Mouse (Mus musculus) left cerebral cortex, postnatal 10 days (tissue): ENCODE measurements around the gene Ube4b. TPM values are rescaled to one million over a fixed set of nuclear protein-coding genes. Genes with fewer than 3 reads are reported as not detected.

ENCODE experiments used
- DNase-seq, 2 experiments: peaks; one replicate each; pipeline ENCODE4 v3.0.0; 2021 to 2022; ENCODE audit warnings: low spot score in 2 of 2, mixed read lengths in 1 of 2; ENCODE audit errors: extremely low spot score in 1 of 2
- intact Hi-C: fragments of 180-260 bp; cut with DNase I; formaldehyde crosslinking; loops from one replicate; pipeline ENCODE4 v1.15.1; 2025
- total RNA-seq, 2 experiments: library from RNA; stranded (reverse); gene quantifications; 2 replicates each; pipeline ENCODE4 v1.2.3; 2021

Gene Ube4b
- total RNA-seq, 2 experiments from 2014 or later: 104 to 119 TPM

DNA sequence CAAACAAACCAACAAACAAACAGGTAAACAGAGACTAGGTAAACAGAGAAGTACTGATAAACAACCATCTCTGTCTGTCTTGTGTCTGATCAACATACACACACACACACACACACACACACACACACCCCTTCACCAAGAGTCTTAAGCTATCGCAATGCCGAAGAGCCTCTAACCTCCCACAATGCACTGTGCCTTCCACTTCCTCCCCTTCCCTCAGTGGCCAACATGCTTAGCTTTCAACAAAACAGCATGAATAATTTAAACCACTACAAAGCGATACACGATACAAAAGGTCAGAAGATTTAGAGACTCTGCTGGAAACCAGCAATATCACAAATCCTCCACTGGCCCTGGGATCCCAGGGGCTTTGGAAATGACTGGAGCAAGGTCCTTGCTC lies 104.3 kb downstream of the Ube4b start:
- no peak for DNase-seq
- intact Hi-C loops: no loop called here

DNA sequence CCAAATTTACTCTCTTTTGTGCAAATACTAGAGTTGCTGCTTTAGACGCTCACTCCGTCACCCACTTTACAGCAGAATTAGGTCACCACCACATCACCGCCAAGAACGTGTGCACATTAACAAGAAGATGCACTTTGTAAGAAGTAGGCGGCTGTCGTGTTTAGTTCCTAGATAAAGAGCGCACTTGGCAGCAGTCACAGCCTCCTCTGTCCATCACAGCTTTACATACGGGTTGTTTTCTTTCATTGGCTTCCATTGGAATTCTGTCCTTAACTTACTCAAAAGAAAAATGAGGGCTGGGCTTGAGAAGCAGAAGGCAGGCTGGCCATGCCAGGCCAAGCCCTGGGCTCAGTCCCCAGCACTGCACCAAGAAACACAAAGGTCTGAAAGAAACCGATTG lies 107.5 kb downstream of the Ube4b start:
- intact Hi-C loops: no loop called here
- DNase-seq: peak; percentile 31 to 45

DNA sequence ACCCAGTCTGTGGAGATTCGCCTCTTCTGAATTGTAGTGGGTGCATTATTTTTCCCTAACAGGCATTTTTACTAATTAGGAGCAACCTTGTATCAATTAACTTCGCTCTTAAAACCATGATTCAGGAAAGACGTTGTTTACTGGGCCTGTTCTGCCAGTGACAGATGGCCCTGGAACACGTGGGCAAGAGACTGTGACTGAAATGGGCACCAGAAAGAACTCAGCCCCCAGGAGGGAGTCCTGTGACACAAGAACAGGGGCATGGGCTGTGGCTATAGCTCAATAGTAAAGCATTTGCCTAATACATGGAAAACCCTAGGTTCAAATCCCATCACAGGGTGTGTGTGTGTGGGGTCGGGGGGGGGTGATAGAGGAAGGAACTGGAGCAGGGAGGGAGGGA lies 109.2 kb downstream of the Ube4b start:
- intact Hi-C loops: no loop called here
- DNase-seq: peak in 1 of 2 experiments; percentile 17

DNA sequence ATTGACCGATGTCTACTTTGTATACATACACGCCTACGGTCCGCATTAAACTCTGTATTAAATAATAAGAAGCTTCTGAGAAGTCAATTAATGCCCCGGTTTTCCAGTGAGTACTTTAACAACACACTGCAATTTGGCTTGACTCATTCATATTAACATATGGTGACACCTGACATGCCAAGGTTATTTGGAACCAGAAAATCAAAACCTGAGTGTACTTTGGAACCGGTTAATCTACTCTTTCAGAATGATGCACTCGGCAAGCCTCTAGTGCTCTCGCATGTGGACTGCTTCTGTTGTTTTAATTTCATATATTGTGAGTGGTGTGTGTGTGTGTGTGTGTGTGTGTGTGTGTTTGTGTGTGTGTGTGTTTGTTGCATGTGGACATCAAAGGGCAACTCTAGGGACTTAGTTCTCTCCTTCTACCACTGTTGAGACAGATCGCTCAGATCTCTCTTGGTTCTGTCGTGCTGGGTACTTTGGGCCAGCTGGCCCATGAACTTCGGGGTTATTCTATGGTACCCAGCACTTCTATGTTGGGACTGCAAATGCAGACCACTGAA lies 112.2 kb downstream of the Ube4b start:
- intact Hi-C loops: no loop called here

DNA sequence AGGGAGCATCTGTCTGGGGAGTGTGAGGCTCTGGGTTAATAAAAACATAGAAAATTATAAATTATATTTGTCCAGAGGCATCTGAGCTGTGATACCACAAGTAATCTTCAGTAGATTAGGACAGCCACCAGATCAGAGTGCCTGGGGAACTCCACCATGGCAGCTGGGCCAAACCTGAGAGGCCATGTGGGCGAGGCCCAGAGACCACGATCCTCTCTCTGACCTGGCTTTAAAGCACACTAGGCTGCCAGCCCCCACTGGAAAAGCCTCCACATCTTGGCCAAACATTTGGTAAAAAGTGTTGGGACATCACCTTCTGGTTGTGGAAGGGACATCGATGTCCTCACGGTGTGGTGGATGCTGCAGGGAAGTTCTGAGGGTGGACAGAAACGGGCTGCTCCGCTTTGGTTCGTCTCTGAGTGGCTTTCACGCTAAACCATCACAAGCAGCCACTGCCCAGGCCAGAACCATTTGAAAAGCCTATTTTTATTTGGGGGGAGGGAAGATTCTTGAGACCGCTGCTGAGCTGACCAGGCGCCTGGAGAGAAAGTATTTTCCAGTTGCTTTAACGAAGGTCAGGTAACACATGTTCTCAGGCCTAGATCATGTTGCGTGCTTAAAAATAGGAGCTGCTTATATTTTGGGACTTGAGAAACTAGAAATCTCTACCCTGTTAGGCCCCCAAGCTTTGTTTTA lies 112.8 kb downstream of the Ube4b start:
- intact Hi-C loops: no loop called here
- DNase-seq: peak in 1 of 2 experiments; percentile 13

More for the DNA sequence above, 112.2 kb downstream of the Ube4b start:
- DNase-seq: peak in 1 of 2 experiments; percentile 5

DNA sequence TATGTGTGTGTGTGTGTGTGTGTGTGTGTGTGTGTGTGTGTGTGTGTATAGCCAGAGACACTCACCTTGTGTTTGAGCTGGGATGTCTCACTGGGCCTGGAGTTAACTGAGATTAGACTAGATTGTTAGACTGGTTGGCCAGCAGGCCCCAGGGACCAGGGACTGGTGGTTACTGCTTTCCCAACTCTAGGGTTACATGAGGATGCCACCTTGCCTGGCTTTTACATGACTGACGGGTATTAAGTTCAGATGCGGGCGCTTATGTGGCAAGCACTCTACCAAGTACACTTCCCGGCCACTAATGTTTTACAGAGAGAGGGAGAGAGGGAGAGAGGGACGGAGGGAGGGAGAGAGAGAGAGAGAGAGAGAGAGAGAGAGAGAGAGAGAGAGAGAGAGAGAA lies 114.6 kb downstream of the Ube4b start:
- intact Hi-C loops: no loop called here
- no peak for DNase-seq

DNA sequence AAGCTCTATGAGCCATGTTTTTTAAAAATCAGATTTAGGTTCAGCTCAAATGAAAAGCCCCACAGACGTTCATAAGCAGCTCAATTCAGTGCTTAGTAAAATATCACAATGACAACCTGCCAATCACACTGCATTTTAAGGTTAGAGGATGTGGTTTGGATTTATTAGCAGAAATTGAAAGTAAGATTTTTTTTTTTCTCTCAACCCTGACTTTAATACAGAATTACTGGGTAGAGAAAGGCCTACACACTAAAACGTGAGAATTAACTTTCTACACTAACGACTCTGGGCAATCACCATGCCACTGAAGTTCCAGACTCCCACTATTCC lies 118.1 kb downstream of the Ube4b start:
- intact Hi-C loops: loop anchor here (5.0 kb wide), 1 partner anchor 36 kb away; no protein-coding TSS in a partner anchor

DNA sequence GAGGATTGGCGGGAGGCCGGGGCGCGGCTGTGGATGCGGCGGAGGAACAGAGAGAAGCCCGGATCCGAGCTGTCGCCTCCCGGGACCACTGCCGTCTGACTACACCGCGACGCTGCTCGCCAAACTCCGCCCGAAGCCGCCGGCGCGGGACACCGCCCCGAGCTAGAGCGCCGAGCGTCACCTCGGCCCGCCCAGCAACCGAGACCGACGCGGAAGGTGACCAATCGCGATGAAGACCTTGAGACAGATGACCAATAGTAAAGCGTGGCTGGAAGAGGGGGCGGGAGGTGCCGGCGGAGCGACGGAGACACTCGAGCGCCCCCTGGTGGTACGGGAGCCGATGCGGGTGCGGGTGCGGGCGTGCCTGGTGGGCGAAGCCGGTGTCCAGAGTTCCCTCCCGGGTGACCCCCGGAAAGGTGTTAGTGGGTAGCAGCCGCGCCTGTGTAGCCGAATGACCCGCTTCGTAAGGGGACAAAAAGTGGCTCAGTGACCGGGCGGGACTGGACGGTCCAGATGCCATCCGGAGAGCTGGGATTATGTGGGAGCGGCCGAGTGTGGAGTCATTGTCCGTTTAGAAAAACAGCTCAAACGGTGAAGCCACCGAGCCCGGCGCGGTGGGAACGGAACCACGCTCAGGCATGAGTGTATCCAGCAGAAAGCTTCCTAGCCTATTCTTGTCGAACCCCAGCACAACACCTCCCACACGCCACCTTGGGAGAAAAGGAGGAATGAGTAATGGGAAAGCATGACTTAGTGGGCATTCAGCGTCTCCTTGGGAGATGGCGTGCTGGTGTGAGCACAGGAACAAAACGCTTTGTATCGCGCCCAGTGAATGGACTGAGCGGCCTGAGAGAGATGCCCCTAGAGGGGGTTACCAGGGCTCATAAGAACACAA lies 118.7 kb downstream of the Ube4b start, which contains the start of gene Kif1b:
TSS of gene Kif1b (minus strand) at position 98 of the 895 bp plus-strand sequence.
- intact Hi-C loops: loop anchor here (5.0 kb wide), 1 partner anchor 36 kb away; no protein-coding TSS in a partner anchor
- peak; percentile 98 for DNase-seq

More for the DNA sequence above, 118.1 kb downstream of the Ube4b start:
- no peak for DNase-seq

DNA sequence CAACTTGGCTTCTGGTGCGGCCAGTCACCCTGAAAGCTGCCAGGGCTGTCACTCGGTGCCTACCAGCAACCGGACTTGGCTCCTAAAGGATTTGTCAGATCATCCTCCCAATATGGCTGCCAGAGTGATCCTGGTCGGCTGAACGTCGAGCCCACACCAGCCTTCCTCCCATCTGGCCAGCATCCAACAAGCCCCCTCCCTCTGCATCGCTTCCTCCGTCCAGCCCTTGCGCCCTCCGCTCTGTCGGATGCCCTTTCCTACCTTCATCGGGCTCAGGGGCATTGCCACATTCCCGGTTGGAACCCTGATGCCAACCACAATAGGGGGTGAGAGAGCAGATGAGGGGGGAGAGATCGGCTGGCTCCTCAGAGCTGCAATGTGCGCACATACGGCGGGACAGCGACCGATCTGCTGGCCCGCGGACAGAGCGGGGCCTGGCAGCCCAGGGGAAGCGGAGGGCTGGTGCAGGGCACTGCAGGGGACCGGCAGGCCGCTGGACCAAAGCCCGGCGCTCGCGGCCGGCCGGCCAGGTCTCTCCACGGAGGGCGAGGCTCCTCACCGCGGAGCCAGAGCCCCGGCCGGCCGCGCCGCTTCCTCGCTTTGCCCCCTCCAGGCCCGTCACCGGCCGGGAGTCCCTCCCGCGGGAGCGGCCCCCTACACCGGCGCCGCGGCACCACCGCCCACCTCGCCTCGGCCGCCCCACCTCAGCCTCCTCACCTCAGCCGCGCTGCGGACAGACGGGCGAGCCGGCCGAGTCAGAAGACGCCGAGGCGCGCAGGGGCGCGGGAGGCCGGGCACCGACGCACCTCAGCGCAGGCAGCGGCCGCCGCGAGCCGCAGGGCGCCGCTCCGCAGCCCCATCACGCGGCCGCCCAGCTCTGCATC lies 119.6 kb downstream of the Ube4b start:
- intact Hi-C loops: loop anchor here (5.0 kb wide), 1 partner anchor 35 kb away; no protein-coding TSS in a partner anchor

DNA sequence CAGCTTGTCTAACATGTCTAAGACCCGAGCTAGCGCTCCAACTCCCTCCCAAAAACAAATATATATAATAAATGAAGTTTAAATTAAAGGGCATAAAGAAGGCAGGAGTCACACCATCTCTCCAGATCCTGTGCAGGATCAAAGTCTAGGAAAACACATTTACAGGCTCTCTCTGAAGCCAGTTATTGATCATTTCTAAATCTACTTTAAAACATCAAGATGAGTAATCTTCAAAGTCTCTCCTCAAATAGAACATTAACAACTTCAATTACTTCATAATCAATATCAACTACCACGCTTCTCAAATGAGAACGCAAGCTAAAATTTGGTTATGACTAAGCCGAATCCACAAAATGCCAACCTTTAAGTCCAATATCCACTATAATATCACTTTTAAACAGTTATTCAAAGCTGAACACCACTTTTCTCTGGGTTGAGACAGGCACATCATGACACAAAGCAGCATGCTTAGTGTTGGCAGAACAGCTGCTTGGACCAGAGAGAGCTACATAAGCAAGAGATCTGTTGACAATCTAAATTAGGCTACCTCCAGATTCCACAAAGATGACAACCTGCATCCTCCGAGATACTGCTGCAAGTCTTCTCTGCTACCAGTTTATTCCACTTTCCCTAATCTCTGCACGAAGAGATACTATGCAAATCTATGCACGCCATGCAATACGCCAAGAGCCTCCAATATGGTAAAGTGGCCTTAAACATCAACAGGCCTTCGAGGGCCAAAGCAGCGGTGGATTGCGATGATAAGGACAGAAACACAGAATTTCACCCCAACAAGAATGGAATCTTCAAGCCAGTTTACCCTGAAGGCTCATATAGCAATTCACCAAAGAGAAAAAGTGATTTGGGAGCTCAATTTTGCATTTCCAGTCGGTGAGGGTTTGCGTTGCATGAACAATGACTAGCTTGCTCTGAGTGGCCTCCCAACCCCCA lies 120.5 kb downstream of the Ube4b start:
- intact Hi-C loops: loop anchor here (5.0 kb wide), 1 partner anchor 34 kb away; no protein-coding TSS in a partner anchor
- no peak for DNase-seq

More for the DNA sequence above, 119.6 kb downstream of the Ube4b start:
- DNase-seq: peak; percentile 70 to 86

DNA sequence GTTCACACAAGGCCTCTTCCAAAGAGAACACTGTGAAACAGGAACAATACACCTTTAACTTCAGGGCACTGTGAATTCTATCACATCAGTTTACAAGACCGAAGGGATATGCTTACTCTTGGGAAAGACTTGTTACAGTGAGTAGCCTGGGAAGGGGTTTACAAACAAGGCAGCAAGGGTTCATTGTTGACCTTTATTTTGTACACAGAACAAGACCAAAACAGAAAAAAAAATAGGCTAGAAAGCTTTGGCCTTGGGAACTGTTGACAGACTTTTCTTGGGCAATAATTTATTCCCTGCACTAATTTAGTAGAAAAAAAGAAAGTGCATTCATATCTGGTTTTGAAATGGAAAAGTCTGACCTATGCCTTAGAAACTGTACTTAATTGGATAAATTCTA lies 122.1 kb downstream of the Ube4b start:
- intact Hi-C loops: no loop called here
- no peak for DNase-seq

DNA sequence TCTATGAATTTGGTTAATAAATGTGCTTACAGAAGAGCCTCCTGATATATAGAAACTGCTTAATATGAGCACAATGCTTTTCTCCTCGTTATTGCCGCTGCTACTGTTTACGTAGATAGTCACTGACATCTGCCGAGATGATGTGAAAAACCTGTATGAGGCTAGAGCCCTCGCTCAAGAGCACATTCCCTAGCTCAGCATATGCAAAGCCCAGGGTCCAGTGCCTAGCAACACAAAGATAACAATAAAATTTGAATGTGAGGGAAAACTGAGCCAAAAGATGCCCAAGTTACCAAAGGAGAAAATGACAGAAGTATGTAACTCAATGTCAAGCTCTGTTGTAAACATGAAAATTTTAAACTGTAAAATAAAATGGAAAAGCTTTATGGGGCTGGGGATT lies 123.0 kb downstream of the Ube4b start:
- no peak for DNase-seq
- intact Hi-C loops: no loop called here

DNA sequence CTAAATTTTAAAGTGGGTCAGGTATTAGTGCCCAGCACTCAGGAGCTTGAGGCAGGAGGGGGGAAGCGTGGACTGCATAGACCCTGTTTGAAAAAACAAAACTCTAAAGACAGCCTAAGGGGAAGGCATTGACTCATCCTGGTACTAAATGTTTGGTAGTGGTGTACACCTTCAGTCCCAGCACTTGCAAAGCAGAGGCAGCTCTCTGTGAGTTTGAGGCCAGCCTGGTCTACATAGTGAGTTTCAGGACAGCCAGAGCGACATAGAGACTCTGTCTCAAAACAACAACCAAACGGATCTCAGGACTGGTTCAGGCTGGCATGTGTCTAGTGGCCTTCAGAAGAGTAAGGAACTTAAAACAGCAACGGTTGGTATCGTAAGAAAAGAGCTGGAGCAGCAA lies 123.8 kb downstream of the Ube4b start:
- intact Hi-C loops: no loop called here
- DNase-seq: no peak

DNA sequence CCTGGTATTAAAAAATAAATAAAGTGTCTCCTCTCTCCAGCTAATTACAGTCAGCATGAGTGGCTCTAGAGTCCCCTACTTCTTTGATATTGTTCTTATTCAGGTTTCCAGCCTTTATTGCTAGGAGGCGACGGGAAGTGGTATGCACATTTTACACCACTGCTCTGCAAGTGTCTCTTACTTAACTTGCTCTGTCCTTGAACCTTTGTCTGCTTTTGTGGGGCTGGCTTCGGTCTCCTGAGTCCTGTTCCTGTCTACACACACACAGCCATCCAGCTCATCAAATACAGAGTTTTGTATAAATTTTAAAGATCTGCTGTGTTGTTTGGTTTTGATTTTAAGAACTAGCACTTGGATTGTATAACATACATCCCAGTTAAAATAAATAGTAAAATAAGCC lies 124.4 kb downstream of the Ube4b start:
- DNase-seq: no peak
- intact Hi-C loops: no loop called here

DNA sequence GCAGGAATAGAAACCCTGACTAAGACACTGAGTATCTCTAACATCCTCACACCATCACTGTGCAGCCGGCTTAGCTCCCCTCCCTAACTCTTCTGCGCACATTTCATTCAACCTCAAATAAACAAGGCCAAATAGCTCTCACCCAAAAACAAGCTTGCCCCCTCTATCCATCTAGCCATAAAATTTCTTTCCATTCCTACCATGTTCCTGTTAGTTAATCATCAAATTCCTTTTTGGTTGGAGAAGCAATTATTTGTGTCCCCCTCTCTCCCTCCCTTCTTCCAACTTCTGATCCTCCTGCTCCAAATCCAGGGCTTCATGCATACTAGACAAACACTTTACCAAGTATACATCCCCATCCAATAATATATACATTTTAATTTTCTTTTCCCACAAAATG lies 130.0 kb downstream of the Ube4b start:
- intact Hi-C loops: no loop called here
- no peak for DNase-seq

DNA sequence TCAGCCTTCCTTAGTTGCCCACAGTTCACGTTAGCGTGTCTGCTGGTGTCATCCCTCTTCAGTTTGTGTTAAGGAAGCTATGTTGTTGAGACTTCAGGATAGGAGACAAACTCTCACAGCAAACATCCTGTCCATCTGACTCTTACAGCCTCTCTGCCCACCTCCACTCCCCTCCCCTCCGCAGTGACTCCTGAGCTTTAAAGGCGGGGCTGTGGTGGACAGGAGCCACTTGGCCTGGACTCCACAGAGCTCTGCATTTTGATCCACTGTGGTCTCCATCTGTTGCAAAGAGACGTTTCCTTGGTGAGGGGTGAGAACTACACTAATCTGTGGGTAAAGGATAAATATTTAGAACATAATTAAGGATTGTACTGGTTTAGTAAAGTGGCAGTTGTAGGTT lies 133.6 kb downstream of the Ube4b start:
- no peak for DNase-seq
- intact Hi-C loops: no loop called here

DNA sequence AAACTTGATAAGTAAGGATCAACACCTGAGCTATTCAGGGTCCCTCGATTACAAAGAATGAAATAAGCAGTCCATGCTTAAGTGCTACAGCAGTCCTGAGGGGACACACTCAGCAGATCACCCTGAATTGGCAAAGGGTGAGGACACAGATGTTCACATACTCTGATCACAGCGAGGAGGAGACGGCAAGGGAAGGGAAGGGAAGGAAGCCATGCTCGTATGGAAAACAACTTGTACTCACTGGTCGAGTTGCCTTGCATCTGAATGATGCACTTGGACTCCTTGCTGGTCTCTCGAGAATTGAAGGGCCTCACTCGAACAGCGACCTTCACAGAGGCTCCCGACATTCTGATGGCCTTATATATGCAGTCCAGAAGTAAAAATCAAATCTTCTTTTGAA lies 135.5 kb downstream of the Ube4b start:
- intact Hi-C loops: no loop called here
- no peak for DNase-seq
